Mouse (Mus musculus): ENCODE results near the gene Ccdc51. TPM values are rescaled to one million over a fixed set of nuclear protein-coding genes. Genes with fewer than 3 reads are reported as not detected.

The Ccdc51 gene
- polyA plus RNA-seq, 1 experiment from 2014 or later = 11.4 TPM

DNA sequence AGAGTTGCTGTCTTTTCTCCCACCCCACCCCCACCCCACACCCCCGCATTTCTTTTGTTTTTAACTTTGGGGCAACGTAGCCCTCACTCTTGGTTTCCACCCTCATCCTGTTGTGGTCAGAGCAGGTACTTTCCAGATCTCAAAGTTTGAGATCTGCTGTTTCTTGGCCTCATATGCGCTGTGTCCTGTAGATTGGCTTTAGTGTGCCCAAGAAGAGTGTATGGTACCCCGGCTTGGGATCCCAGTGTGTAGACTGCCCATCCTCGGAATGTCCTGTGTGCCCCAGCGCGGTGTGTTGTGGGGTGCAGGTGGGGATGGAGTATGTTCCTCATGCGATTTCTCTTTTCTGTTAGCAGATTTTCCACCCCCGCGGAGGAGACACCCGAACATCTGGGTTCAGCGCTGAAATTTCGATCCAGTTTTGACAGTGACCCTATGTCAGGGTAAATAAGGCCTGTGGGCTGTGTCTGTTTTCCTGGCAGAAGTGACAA, 31.2 kb upstream of the Ccdc51 start:
- WGBS (ENCODE audit: insufficient replicate concordance) = 55% methylated on average over 13 of the region's 13 CpGs
- Histone ChIP-seq H3K36me3 (replicated peaks) (peaks cover under 1% of the 10 kb centered on the region; the same call in 1 of the 2 replicates), H3K27me3 (no peaks in the 10 kb centered on the region), H3K4me2 (no peak overlapping the region), H3K9me3 (replicated peaks) (no peaks in the 10 kb centered on the region), H3K9ac (no peak overlapping the region), H3K4me3 (replicated peaks) (no peak overlapping the region), H3K4me1 (replicated peaks) (peaks cover 34% of the 10 kb centered on the region), H3K27ac (replicated peaks) (no peak overlapping the region)
- no peak for ATAC-seq (ENCODE audit: insufficient read depth)

DNA sequence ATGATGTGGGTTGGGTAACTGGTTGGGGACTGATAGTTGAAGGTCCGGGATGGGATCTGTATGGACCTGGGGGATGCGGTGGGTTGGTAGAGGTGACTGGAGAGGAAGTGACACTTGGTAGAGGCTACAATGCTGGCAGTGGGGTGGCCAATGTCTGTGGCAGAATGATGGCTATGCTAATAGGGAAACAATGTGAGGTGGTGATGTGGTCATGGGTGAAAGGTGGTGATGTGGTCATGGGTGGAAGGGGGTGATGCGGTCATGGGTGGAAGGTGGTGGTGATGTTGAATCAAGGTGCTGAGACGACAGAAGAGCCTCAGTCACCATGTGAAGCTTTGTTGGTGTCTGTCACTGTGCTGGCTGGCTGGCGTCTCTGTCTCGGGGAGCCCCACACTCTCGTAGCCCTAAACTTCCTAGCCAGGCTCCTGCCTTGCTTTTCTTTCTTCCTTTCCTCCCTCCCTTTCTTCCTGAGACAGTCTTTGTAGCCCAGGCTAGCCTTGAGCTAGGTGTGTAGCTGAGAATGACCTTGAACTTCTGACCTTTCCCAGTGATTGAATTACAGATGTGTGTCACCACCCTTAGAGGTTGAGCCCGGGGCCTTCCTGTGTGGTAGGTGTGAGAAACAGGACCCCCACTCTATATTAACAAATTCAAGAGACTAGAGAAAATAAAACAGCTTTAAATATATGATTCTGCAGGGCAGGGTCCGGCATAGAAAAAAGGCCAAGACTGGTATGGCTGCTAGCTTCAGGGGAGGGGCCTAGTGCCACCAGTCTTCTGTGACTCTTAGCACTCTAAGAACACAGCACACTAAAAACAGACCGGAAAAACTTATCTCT, 30.4 kb upstream of the Ccdc51 start:
- Histone ChIP-seq H3K27me3 (no peaks in the 10 kb centered on the region), H3K4me3 (replicated peaks) (no peak overlapping the region), H3K9ac (no peak overlapping the region), H3K36me3 (replicated peaks) (peaks cover 9% of the 10 kb centered on the region), H3K27ac (replicated peaks) (no peak overlapping the region), H3K9me3 (replicated peaks) (no peaks in the 10 kb centered on the region), H3K4me2 (no peak overlapping the region), H3K4me1 (replicated peaks) (peaks cover 39% of the 10 kb centered on the region)
- 67% methylated on average over 10 of the region's 10 CpGs for WGBS (ENCODE audit: insufficient replicate concordance)
- ATAC-seq (ENCODE audit: insufficient read depth) = no peak

DNA sequence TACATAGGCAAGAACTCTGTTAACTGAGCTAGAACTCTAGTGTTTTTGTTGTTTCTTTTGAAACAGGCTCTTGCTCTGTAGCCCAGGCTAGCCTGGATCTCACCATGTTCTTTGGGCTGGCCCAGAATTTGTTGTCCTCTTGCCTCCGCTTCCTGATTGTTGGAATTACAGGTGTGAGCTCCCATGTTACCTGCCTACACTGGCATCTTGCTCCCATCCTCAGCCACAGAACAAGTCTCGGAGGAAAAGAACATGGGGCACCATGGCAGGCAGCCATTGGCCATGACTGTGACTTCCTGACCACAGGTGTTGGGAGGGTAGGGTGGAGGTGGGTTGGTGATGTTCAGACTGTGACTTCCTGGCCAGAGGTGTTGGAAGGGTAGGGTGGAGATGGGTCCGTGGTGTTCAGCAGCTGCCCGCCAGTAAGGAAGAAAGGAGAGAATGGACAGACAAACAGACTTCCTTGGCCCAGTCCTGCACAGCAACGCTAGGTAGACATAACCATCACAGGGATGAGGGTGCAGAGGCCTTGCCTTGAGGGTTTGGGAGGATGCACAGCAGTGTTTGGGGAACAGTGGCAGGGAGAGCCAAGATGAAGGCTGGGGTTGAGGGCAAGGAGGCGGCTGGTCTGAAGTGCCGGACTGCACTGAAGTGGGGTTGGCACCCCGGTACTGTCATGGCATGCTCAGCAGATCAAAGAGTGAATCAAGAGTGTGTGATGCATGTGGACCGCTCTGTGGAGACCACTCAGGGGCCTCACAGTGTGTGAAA, 29.6 kb upstream of the Ccdc51 start:
- 76% methylated on average over 9 of the region's 9 CpGs for WGBS (ENCODE audit: insufficient replicate concordance)
- Histone ChIP-seq H3K4me1 (replicated peaks) (peaks cover 39% of the 10 kb centered on the region), H3K4me3 (replicated peaks) (no peak overlapping the region), H3K27ac (replicated peaks) (no peak overlapping the region), H3K27me3 (no peaks in the 10 kb centered on the region), H3K9me3 (replicated peaks) (no peaks in the 10 kb centered on the region), H3K4me2 (no peak overlapping the region), H3K36me3 (replicated peaks) (peaks cover 17% of the 10 kb centered on the region), H3K9ac (no peak overlapping the region)
- ATAC-seq (ENCODE audit: insufficient read depth) = no peak

DNA sequence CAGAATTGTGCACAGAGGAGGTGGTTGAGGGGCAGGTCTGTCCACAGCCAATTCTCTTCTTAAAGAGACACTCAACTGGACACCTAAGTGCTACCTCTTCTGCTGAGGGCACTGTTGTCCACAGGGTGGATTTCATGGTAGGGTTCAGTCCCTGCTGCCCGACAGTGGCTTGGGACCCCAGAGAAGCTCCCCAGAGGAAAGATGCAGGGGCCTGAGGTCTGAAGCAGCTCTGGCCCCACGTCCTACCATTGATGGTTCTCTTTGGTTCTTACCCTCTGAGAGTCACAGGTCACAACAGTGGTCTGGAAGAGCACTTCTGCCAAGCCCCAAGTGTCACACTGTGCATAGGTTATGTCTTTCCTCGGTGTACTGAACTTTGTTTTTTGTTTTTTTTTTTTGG, 28.9 kb upstream of the Ccdc51 start:
- WGBS (ENCODE audit: insufficient replicate concordance) = 68% methylated on average over 3 of the region's 3 CpGs
- Histone ChIP-seq H3K36me3 (replicated peaks) (peaks cover 24% of the 10 kb centered on the region), H3K9ac (no peak overlapping the region), H3K4me1 (replicated peaks) (peaks cover 44% of the 10 kb centered on the region), H3K27ac (replicated peaks) (no peak overlapping the region), H3K4me2 (no peak overlapping the region), H3K27me3 (no peaks in the 10 kb centered on the region), H3K4me3 (replicated peaks) (no peak overlapping the region), H3K9me3 (replicated peaks) (no peaks in the 10 kb centered on the region)
- ATAC-seq (ENCODE audit: insufficient read depth) = no peak

DNA sequence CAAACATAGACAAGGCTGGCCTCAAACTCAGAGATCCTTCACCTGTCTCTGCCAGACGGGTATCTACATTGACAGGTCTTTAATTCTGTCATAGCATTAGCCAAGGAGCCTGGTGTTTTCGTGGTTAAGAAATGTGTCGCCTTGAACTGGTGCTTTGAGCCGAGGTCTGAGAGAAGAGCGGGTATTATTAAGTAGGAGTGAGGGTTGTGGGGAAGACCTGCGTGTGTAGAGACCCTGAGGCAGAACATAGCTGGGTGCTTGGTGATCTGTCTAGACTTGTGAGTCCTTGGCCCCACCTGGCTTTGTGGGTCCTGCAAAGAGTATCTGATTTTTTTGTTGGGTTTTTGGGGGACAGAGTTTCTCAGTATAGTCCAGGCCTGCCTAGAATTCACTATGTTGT, 28.4 kb upstream of the Ccdc51 start:
- no peak overlapping the region for H3K4me3 ChIP-seq (replicated peaks)
- H3K27me3 ChIP-seq = no peaks in the 10 kb centered on the region
- H3K9me3 ChIP-seq (replicated peaks) = no peaks in the 10 kb centered on the region
- no peak overlapping the region for H3K9ac ChIP-seq
- no peak overlapping the region for H3K27ac ChIP-seq (replicated peaks)
- no peak for ATAC-seq (ENCODE audit: insufficient read depth)
- no peak overlapping the region for H3K4me2 ChIP-seq
- H3K4me1 ChIP-seq (replicated peaks) = peaks cover 49% of the 10 kb centered on the region
- 52% methylated on average over 6 of the region's 6 CpGs for WGBS (ENCODE audit: insufficient replicate concordance)
- H3K36me3 ChIP-seq (replicated peaks) = peaks cover 25% of the 10 kb centered on the region

DNA sequence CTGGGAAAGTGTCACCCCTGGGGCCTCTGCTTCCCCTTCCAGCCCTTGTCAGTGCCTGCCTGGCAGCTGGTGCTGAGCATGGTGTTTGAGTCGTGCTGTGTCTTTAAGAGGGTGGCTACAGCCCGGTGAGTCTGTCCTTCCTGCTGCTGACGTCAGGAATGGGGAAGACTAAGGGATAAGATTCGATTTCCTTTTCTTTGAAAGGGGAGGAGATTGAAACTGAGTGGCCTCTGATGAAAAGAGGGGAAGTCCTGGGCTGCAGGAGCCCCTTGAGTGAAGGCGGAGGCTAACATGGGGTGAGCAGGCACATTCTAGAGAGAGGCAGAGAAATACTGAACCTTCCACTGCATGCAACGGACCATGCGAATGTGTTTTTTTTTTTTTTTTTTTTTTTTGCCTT, 27.6 kb upstream of the Ccdc51 start:
- Histone ChIP-seq H3K4me2 (peak overlapping the region; percentile 56), H3K36me3 (replicated peaks) (peaks cover 25% of the 10 kb centered on the region), H3K9me3 (replicated peaks) (no peaks in the 10 kb centered on the region), H3K9ac (0 out of 2 replicates have a peak overlapping the region, but pooled peaks have one; percentile 15), H3K27me3 (no peaks in the 10 kb centered on the region), H3K4me1 (replicated peaks) (peaks cover 49% of the 10 kb centered on the region), H3K27ac (replicated peaks) (peak overlapping the region; percentile 68), H3K4me3 (replicated peaks) (peak overlapping the region; percentile 44)
- ATAC-seq (ENCODE audit: insufficient read depth) = peak; percentile 24; the same call in 1 of the 2 replicates
- 5% methylated on average over 7 of the region's 7 CpGs for WGBS (ENCODE audit: insufficient replicate concordance)

DNA sequence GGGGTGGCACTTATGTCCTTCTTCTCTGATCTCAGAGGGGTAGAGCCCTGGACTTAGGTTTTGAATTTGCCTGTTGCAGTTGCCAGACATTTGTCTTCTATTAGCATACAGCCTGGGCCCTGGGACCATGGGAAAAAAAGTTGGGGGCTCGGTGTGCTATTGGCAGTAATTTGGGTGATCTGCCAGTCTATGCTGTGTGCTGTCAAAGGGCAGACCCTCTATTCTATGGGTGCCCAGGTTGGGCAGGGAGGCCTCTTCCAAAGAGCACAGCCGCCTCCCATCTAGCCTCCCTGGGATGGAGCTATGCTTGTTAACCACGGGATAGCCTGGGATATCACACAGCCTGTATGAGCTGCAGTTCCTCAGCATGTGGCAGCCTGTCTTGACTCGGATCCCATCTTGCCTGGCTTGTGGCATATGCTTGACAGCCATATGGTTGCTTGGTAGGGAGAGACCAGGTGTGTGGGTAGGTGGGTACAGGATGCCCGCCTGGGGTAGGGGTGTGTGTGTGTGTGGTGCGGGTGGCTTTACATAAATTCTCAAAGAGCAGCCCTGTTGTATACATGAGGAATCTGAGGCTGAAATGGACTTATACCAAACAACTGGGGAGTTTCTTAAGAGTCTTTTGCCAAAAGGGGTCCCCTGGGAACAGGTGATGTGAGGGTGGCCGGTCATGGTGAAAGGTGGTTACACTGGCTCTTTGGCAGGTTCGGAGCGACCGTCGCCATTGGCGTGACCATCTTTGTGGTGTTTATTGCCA, 26.8 kb upstream of the Ccdc51 start:
- Histone ChIP-seq H3K9me3 (replicated peaks) (no peaks in the 10 kb centered on the region), H3K4me2 (peak overlapping the region; percentile 56), H3K9ac (peak overlapping the region; percentile 10; the same call in 1 of the 2 replicates), H3K36me3 (replicated peaks) (peaks cover 25% of the 10 kb centered on the region), H3K4me1 (replicated peaks) (peaks cover 49% of the 10 kb centered on the region), H3K4me3 (replicated peaks) (peak overlapping the region; percentile 44), H3K27me3 (no peaks in the 10 kb centered on the region), H3K27ac (replicated peaks) (peak overlapping the region; percentile 64)
- ATAC-seq (ENCODE audit: insufficient read depth) = no peak
- WGBS (ENCODE audit: insufficient replicate concordance) = 80% methylated on average over 12 of the region's 12 CpGs

DNA sequence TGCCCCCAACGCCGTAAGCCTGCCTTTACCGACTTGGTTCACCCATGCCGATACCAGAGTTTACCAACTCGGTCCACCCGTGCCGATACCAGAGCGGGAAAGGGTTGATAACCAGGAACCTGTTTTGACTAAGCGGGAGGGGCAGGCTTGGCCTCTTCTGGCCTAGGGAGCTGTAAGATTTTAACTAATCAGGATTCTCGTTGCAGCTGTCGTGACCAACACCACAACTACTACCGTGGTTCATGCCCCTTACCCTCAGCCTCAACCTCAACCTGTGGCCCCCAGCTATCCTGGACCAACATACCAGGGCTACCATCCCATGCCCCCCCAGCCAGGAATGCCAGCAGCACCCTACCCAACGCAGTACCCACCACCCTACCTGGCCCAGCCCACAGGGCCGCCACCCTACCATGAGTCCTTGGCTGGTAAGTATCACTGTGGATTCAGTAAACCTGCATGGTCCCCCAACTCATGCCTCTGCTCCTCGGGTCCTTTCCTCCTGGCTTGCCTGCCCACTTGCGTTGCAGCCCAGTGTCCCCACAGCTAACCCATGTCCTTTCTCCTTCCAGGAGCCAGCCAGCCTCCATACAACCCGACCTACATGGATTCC, 26.1 kb upstream of the Ccdc51 start:
- Histone ChIP-seq H3K27ac (replicated peaks) (no peak overlapping the region), H3K4me2 (no peak overlapping the region), H3K9me3 (replicated peaks) (no peaks in the 10 kb centered on the region), H3K4me1 (replicated peaks) (peaks cover 49% of the 10 kb centered on the region), H3K36me3 (replicated peaks) (peaks cover 25% of the 10 kb centered on the region), H3K9ac (no peak overlapping the region), H3K4me3 (replicated peaks) (no peak overlapping the region), H3K27me3 (no peaks in the 10 kb centered on the region)
- 77% methylated on average over 17 of the region's 17 CpGs for WGBS (ENCODE audit: insufficient replicate concordance)
- ATAC-seq (ENCODE audit: insufficient read depth) = no peak

DNA sequence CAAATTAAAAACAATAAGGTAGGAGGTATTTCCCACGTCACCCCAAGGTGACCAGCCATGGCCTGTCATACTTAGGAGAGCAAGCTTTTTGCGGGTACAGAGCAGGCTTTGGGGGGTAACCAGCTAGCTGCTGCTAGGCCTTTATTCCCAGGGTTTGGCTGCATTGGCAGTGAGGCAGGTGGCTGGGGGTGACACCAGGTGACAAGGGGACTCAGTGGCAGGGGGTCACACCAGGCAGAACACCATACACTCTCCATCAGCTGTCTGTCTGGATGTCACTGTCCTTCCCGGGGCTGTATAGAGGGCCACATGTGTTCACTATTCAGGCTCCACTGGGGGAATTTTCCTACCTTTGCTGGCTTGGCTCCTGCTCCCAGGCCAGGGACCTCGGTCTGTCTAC, 25.4 kb upstream of the Ccdc51 start:
- Histone ChIP-seq H3K9me3 (replicated peaks) (no peaks in the 10 kb centered on the region), H3K27ac (replicated peaks) (no peak overlapping the region), H3K9ac (no peak overlapping the region), H3K4me1 (replicated peaks) (peaks cover 49% of the 10 kb centered on the region), H3K4me3 (replicated peaks) (no peak overlapping the region), H3K4me2 (no peak overlapping the region; the same call in 1 of the 2 replicates), H3K36me3 (replicated peaks) (peaks cover 25% of the 10 kb centered on the region), H3K27me3 (no peaks in the 10 kb centered on the region)
- ATAC-seq (ENCODE audit: insufficient read depth) = no peak
- 77% methylated on average over 4 of the region's 4 CpGs for WGBS (ENCODE audit: insufficient replicate concordance)

DNA sequence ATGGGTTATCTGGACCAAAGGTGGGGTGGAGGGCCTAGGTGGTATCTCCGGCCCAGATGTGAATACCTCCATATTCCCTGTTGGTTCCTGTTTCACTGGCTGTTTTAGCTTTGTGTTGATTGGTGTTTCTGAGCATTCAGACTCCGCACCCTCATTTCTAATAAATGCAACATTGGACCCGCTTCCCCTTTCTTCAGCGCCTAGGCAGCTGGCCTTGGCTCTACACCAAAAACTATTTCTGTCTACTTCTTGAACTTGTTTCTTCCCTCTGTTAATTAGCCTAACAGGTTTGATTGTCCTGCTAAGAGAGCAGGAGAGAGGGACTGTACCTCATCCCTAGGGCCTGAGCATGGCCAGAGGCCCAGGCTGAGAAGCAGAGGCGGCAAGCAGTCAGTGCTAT, 24.8 kb upstream of the Ccdc51 start:
- Histone ChIP-seq H3K4me2 (peak overlapping the region; percentile 88), H3K4me3 (replicated peaks) (peak overlapping the region; percentile 14; the same call in 1 of the 2 replicates), H3K27ac (replicated peaks) (peak overlapping the region; percentile 35; the same call in 1 of the 2 replicates), H3K9ac (no peak overlapping the region), H3K9me3 (replicated peaks) (no peaks in the 10 kb centered on the region), H3K4me1 (replicated peaks) (peaks cover 49% of the 10 kb centered on the region), H3K36me3 (replicated peaks) (peaks cover 25% of the 10 kb centered on the region), H3K27me3 (no peaks in the 10 kb centered on the region)
- no peak for ATAC-seq (ENCODE audit: insufficient read depth)
- WGBS (ENCODE audit: insufficient replicate concordance) = 81% methylated on average over 5 of the region's 5 CpGs

Data from liver, embryonic 15.5 days (tissue).